Mouse (Mus musculus) frontal cortex, postnatal 36 days (tissue): ENCODE results near the gene Lenep.
A peak's percentile ranks its signal among the peaks of the same experiment; 100 is the strongest.
"Not testable (repeated sequence)": the region's sequence is repeated elsewhere in the genome, so short reads cannot be mapped to it uniquely, and the experiment has no call there.

Experiments used
- DNase-seq, 2 experiments: peaks; one replicate each; pipeline ENCODE4 v3.0.0; 2022; ENCODE audit warnings: low spot score in 2 of 2

Lenep gene

GRCm38 (mm10) chr3:89402693-89403092 is at the start of gene Lenep:
TSS of gene Lenep (minus strand) at chr3:89402793.
- no peak for DNase-seq

- DNase-seq = no peak
Observed at GRCm38 (mm10) chr3:89451916-89452315, 49.3 kb upstream of the Lenep start.

- peak; percentile 70 to 76 for DNase-seq
Observed at GRCm38 (mm10) chr3:89449541-89449940, 46.9 kb upstream of the Lenep start.

- DNase-seq = no peak
Observed at GRCm38 (mm10) chr3:89448720-89449537, 46.3 kb upstream of the Lenep start.

- DNase-seq = no peak
Observed at GRCm38 (mm10) chr3:89440691-89441090, 38.1 kb upstream of the Lenep start.

- no peak for DNase-seq
Observed at GRCm38 (mm10) chr3:89437269-89437668, 34.7 kb upstream of the Lenep start.

GRCm38 (mm10) chr3:89436176-89437113 is 33.9 kb upstream of the Lenep start, which contains the start of gene Pbxip1:
TSS of gene Pbxip1 (plus strand) at chr3:89436706.
- no peak for DNase-seq

GRCm38 (mm10) chr3:89435041-89435440 is 32.4 kb upstream of the Lenep start:
- no peak for DNase-seq

GRCm38 (mm10) chr3:89434532-89434931 is 31.9 kb upstream of the Lenep start:
- DNase-seq = no peak

GRCm38 (mm10) chr3:89432606-89433005 is 30.0 kb upstream of the Lenep start:
- DNase-seq = no peak

- DNase-seq = peak; percentile 95 to 97
Observed at GRCm38 (mm10) chr3:89430171-89431159, 27.9 kb upstream of the Lenep start, which contains the start of gene Pygo2. TSS of gene Pygo2 (plus strand) at chr3:89430214.

GRCm38 (mm10) chr3:89429021-89429420 is 26.4 kb upstream of the Lenep start:
- DNase-seq = not testable (repeated sequence)

GRCm38 (mm10) chr3:89425876-89426275 is 23.3 kb upstream of the Lenep start:
- DNase-seq = no peak

- no peak for DNase-seq
Observed at GRCm38 (mm10) chr3:89425141-89425525, 22.5 kb upstream of the Lenep start.

- DNase-seq = no peak
Observed at GRCm38 (mm10) chr3:89424416-89425140, 22.0 kb upstream of the Lenep start.

- DNase-seq = no peak
Observed at GRCm38 (mm10) chr3:89422556-89423205, 20.1 kb upstream of the Lenep start.

GRCm38 (mm10) chr3:89421810-89422473 is 19.3 kb upstream of the Lenep start:
- no peak for DNase-seq

GRCm38 (mm10) chr3:89421002-89421774 is 18.6 kb upstream of the Lenep start:
- peak; percentile 65 to 71 for DNase-seq

- DNase-seq = no peak
Observed at GRCm38 (mm10) chr3:89420421-89420820, 17.8 kb upstream of the Lenep start.
